Mouse (Mus musculus) left cerebral cortex, adult 18-20 months (tissue): ENCODE measurements at regions not wholly inside any gene's neighbourhood (a gene's known extent, or its start where the extent isn't known, plus 50 kb on each side); places are given as distances from the start of the nearest gene placed in this dataset.
A peak's percentile ranks its signal among the peaks of the same experiment; 100 is the strongest.

Source experiments
- DNase-seq, 2 experiments: peaks; one replicate each; pipeline ENCODE4 v3.0.0; 2021 to 2022; ENCODE audit warnings: low spot score in 2 of 2, mixed read lengths in 1 of 2

DNA sequence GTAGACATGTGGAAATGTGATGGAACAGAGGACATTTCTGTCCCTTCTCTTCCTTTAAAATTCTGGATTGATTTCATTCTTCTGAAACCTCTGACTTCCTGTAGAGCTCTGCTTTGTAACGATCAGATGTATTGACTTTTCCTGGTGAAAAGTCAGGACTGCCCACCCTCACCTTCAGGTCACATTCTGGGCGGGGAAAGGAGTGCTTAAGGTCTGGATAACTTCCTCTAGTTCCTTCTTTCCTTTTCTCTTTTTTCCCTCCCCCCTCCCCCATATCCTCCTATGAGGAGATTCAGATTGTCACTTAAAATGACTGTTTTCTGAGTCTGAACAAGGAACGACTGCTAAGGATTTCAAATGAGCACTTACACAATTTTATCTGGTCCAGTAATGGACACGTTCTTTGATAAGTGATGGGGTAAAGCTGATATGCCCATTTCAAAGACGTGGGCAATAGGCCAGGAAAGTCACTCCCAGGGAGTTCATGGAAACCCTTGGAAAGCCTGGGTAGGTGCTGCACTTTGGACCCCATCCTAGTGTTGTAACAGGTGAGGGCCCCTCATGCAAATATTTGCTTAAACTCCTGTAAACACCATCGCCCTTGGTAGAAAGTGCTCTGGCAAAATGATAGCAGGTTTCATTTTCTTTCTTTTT lies 186.9 kb upstream of the Marcks start:
- DNase-seq, result no peak

DNA sequence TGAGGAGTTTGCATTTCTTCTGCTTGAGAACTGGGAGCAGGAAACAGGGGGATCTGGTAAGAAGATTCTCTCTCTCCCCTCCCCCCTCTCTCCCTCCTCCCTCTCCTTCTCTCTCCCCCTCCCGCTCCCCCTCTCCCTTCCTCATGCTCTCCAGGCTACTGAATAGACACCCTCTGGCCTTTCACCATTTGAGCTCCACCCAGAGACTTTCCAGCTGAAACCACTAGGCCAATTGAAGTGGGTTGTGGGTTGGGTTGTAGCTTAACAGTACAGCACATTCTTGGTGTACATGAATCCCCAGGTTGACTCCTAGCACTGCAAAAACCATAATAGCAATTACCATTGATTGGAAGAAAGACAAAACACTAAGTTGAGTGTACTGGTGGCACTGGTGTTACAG lies 185.0 kb upstream of the Marcks start:
- DNase-seq, result no peak

DNA sequence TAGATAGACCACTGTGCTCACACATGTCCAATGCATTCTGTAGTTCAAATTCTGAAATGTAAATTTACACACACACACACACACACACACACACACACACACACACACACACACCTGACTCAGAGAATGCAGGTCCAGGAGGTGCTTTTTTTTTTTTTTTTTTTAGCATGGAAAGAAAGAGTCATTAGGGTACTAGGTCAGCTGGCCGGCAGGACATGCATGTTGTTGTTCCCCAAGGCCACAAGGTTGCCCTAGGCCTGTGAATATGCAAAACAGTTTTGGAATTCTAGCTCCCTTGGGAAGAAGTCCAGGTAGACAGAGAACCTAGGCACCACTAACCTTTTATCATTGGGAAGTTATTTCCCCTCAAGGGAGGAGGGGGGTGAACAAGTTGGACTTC lies 184.1 kb upstream of the Marcks start:
- no peak for DNase-seq

- DNase-seq, result no peak
These were observed 183.6 kb upstream of the Marcks start for GRCm38 (mm10) chr10:37322310-37322709.

GRCm38 (mm10) chr10:37321171-37321570 lies 182.5 kb upstream of the Marcks start:
- no peak for DNase-seq

DNA sequence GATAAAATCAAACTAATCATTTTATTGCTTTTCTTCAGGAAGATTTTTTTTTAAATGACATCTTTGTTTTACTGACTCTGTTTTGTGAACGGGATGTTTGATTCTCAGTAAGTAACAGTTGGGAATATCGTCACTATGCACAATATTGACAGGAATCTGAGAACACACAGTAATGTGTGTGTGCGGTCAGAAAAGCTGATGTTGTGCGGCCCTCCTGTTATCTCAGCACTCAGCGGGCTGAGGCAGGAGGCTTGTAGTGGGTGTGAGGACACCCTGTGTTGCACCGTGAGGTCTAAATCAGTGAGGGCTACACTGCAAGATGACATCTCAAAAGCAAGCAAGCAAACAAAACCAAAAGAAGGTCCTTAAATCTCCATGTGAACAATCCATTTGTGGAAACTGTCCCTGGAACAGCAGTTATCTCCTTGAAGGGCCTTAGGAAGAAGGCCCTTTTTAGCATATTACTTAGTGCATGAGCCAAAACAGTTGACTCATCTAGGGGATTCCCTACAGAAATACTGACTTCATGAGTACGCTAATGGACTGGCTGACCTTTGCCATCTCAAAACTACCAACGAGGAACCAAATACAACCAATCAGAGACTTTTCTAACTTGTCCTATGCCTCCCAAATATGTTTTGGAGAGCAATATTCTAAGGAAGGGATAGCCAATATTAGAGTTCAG lies 181.2 kb upstream of the Marcks start:
- no peak for DNase-seq

DNA sequence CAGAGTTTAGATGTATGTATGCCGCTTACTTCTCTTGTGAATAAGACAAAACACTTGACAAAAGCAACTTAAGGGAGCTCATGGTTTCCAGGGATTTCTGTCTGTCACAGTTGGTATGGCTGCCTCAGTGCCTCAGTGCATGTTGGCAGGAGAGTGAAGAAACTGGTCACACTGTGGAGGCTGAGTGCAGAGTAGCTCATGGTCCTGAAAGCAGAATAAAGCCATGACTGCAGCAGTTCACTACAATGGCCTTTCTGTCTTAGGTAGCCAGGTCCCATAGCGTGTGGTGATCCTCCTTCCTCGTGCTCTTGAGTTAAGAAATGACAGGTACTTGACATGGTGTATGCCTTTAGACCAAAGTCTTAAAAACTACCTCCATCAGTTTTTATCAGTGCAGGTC lies 178.0 kb upstream of the Marcks start:
- no peak for DNase-seq

DNA sequence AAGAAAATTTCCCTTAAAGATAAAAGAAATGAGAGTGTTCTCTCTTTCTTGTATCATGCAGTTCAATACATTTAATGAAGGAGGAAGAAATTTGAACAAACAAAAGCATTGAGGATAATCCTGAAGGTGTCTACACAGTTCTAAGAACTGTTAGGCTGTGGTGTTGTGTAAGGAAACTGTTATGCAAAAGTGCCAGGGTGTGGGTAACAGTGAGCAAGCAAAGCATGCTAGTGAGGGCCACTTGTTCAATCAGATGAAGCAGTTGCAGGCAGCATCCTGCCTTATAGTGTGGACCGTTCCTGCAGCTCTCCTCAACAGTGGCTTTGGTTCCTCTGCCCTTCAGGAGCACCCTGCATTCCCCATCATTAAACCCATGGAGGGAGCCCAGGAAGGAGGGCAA lies 177.1 kb upstream of the Marcks start:
- no peak for DNase-seq

GRCm38 (mm10) chr10:37314746-37315430 lies 176.2 kb upstream of the Marcks start:
- DNase-seq, result peak; percentile 63 to 77

DNA sequence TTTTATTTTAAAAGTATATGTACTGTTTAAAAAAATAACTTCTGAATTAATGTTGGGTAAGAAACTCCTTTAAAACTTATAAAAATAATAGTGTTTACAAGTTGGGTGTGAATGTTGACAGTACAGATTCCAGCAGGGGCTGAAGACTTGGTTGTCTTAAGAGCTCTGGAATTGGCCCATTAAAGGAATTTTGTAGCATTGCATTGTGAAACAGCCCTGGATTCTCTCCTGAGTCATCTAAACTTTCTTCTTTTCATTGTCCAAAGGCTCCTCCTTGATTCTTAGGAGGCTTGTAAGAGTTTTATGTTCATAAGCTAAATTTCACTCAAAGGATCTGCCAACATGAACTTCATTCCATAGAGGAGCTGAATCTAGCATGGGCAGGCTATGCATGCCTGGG lies 174.7 kb upstream of the Marcks start:
- DNase-seq, result no peak

GRCm38 (mm10) chr10:37310266-37310945 lies 171.7 kb upstream of the Marcks start:
- DNase-seq, result no peak

- no peak for DNase-seq
These were observed 165.9 kb upstream of the Marcks start for GRCm38 (mm10) chr10:37304656-37305055.

- no peak for DNase-seq
These were observed 161.6 kb upstream of the Marcks start for GRCm38 (mm10) chr10:37300181-37300889.

GRCm38 (mm10) chr10:37298689-37299421 lies 160.1 kb upstream of the Marcks start:
- no peak for DNase-seq

GRCm38 (mm10) chr10:37294231-37294630 lies 155.5 kb upstream of the Marcks start:
- DNase-seq, result no peak

DNA sequence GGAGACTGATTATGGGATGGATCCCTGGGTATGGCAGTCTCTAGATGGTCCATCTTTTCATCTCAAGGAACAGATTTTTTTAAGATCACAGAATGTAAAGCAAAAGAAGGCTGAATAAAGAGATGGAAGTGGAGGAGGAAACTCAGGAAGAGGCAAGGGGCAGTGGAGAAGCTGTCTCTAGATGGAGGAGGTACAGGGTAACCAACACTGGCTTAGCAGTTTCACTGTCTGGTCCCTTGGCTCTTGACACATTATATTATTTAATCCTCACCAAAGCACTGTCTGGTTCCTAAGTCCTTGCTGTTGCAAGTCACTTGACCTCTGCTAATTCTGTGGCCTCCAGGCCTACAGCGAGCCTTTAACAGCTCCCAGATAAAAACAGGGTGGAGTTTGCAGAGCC lies 154.6 kb upstream of the Marcks start:
- DNase-seq, result no peak

GRCm38 (mm10) chr10:37291639-37292495 lies 153.1 kb upstream of the Marcks start:
- DNase-seq, result no peak

DNA sequence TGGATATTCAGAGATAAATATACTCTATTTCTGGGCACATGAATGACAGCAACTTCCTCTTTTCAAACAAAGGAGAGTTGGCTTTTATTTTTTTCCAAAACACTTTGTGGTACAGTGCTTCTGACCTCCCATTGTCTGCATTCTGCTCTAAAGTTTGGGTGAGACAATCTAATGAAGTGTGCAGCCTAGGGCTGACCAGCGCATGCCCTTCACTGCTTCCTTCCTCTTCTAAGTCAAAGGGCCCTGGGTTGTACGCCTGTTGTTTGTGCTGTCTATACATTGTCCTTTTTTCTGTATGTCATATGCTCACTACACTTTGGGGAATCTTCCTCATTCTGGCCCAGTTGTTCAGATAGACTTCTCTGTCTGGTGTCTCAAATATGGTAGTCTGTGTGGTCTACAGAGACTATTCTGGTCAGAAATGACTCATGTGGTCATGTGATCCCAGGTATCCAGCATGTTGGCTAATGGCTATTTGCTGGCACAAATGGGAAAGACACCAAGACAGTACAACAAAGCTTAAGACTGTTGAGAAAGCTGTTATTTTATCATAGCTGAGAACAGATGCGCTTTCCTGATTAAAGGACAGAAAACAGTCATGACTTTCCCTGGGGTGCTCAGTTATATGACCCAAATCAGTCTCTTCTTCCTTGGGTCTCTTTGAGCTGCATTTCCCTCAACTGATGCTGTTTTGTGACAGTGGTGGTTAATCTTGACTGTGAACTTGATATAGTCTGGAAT lies 151.4 kb upstream of the Marcks start:
- DNase-seq, result no peak

DNA sequence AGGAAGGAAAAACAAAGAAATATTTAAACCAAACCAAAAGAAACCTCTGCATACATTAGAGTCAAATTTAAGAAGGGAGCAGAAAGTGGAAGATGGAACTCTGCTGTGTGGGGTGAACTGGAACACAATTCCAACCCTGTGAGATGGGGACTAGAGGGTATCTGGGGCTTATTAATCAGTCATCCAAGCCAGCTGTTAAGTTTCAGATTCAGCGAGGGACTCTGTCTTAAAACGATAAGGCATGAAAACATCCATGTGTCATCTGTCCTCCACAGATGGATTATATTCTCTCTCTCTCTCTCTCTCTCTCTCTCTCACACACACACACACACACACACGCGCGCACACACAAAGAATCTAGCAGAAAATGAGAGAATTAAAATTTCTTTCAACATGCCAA lies 147.6 kb upstream of the Marcks start:
- no peak for DNase-seq
